Mouse (Mus musculus) cerebellum, adult 8-10 months (tissue): ENCODE results near the gene Rnase9.
"Not testable (repeated sequence)": the region's sequence is repeated elsewhere in the genome, so short reads cannot be mapped to it uniquely, and the experiment has no call there.

ENCODE experiments used
- DNase-seq: peaks from one replicate; pipeline ENCODE4 v3.0.0; 2022

Gene Rnase9

GRCm38 (mm10) chr14:51047846-51048245 is 6.2 kb upstream of the Rnase9 start:
- DNase-seq, result no peak

GRCm38 (mm10) chr14:51036214-51036613 is 5.5 kb downstream of the Rnase9 start:
- no peak for DNase-seq

GRCm38 (mm10) chr14:51035206-51035605 is 6.5 kb downstream of the Rnase9 start:
- no peak for DNase-seq

- no peak for DNase-seq
Measured at GRCm38 (mm10) chr14:51027387-51028155, 14.1 kb downstream of the Rnase9 start.

- peak; percentile 65 for DNase-seq
Measured at GRCm38 (mm10) chr14:51026391-51027133, 15.1 kb downstream of the Rnase9 start.

- no peak for DNase-seq
Measured at GRCm38 (mm10) chr14:51024820-51025219, 16.8 kb downstream of the Rnase9 start.

GRCm38 (mm10) chr14:51023457-51023856 is 18.2 kb downstream of the Rnase9 start:
- DNase-seq, result no peak

GRCm38 (mm10) chr14:51017256-51017655 is 24.4 kb downstream of the Rnase9 start:
- DNase-seq, result no peak

- no peak for DNase-seq
Measured at GRCm38 (mm10) chr14:51015780-51016179, 25.9 kb downstream of the Rnase9 start.

GRCm38 (mm10) chr14:51014724-51015123 is 26.9 kb downstream of the Rnase9 start:
- not testable (repeated sequence) for DNase-seq

GRCm38 (mm10) chr14:51009572-51009971 is 32.1 kb downstream of the Rnase9 start:
- DNase-seq, result no peak

GRCm38 (mm10) chr14:51008781-51009180 is 32.9 kb downstream of the Rnase9 start:
- no peak for DNase-seq

GRCm38 (mm10) chr14:51007914-51008713 is 33.6 kb downstream of the Rnase9 start:
- no peak for DNase-seq

GRCm38 (mm10) chr14:51007152-51007801 is 34.4 kb downstream of the Rnase9 start, which contains the start of gene Rnase10:
Gene Rnase10 (plus strand): TSS chr14:51007751.
- DNase-seq, result no peak

GRCm38 (mm10) chr14:50997999-50998666 is 43.5 kb downstream of the Rnase9 start:
- DNase-seq, result no peak

GRCm38 (mm10) chr14:50997088-50997487 is 44.6 kb downstream of the Rnase9 start:
- no peak for DNase-seq

- DNase-seq, result no peak
Measured at GRCm38 (mm10) chr14:50991037-50991436, 50.6 kb downstream of the Rnase9 start.
